Mouse (Mus musculus): Measurements from ENCODE around the gene Acss1.

Gene Acss1

GRCm38 (mm10) chr2:150667820-150668766, at the start of gene Acss1:
Gene Acss1 (minus strand): TSS chr2:150668500.
- DNase-seq = no peak

DNA sequence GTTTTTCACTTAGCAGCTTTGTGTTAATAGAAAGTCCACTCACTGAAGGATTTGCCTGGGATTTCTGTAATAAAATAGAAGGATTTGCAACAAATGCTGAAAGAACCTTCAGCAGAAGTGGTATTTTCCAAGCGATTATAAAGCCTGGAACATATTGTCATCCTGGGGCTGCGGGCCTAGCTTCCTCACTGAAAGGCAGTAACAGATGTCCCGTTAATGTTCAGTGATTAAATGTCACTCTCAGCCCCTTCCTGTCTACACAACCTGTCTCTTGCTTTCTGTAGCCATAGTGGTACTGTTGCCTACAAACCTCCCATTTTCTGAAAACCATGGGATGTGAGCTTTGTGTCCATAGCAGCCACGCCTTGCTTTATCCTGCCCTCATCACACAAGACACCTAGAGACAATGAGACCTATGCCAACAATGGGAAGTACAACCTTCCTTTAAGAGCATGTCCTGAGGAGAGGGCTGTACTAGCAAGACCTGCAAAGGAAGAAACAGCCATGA, 43.9 kb upstream of the Acss1 start:
- no peak for DNase-seq

DNA sequence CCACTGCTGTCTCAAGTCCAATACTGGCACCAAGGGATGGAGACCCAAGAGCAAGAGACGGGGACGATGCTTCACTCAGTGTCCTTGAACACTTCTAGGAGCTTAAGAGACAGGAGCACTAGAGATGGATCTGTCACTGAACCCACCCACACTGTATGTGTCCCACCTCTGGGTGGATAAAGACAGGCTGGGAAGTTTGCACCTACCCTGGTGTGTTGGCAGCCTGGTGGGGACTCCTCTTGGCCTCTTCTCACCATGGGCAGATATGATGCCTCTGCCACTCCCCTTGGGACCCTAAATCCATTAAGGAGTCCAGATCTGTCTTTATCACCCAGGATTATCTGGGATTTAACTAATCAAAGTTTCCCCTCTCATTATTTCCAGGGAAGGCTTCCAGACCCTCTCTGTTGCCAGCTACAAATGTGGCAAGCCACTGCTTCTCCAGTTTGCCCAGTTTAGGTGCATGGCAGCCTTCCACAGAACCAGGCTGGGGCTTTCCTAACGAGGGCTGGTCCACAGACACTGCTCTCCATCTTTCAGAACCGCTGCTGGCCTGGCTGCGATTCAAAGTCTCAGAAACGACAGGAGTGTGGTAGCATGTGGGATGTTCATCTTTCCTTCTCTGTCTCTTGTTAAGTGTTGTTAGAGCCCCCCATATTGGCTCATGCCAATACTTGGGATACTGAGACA, 23.3 kb upstream of the Acss1 start:
- DNase-seq = no peak

GRCm38 (mm10) chr2:150690216-150690615, 21.9 kb upstream of the Acss1 start:
- no peak for DNase-seq

DNA sequence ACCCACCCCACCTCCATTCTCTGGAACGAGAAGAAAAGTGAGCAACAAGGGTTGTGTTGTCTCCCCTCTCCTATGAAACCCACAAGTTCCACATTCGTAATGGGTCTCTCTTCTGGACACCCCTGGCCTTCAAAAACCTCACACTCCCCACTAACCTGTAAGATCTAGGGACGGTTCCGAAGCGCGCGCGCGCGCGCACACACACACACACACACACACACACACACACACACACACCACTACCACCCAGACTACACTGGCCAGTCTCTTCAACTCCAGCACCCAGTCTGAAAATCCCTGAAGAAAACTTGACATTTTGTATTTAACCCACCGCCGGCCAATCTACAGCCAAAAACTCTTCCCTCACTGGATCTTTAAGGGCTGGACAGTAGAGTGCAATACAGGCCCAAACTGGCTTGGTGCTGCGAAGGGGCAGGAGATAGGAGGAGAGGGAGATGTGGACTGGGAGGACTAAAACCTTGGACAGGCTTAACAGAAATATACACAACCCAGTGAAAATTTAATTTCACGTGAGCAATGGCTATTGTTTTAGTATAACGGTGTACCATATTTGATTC, 21.0 kb upstream of the Acss1 start, which contains the start of gene Vsx1:
TSS of gene Vsx1 (minus strand) at position 138 of the 578 bp plus-strand sequence.
- no peak for DNase-seq

- peak; percentile 83 for DNase-seq
These were observed 20.4 kb upstream of the Acss1 start for GRCm38 (mm10) chr2:150688541-150689186.

- DNase-seq = no peak
These were observed 19.7 kb upstream of the Acss1 start for GRCm38 (mm10) chr2:150687871-150688540.

DNA sequence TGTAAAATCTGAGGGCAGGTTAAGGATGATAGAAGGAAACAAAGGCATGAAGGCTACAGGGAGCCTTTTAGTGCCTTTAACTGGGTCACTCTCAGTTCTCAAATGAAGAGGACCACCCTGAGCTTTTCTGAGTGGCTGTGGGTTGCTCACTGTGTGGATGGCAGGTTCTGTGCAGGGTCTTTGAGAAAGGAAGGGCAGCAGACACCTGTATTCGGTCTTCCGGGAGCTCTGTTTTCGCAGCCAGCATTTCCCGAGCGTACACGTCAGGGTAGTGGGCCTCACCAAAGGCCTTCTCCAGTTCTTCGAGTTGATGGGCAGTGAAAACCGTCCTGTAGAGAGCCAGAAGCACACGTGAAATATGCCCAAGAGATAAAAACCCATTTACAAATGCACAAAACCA, 17.1 kb upstream of the Acss1 start:
- no peak for DNase-seq

DNA sequence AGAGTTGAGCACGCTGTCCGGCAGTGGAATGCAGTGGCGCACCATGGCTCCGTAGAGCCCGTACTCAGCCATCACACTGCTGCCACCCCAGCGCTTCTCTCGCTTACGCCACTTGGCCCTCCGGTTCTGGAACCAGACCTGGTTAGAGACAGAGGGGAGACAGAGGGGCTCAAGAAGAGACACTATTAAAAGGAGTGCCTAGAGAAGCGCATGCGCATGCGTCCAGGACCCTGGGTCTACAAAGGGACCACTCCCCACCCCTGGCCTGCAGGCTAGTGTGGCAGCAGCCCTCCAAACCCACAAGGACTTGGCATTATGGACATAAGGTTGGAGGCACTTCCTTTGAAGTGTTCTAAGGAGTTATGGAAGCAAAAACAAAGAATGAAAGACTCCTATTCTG, 16.2 kb upstream of the Acss1 start:
- no peak for DNase-seq

- DNase-seq = no peak
These were observed 13.3 kb upstream of the Acss1 start for GRCm38 (mm10) chr2:150681581-150681980.

DNA sequence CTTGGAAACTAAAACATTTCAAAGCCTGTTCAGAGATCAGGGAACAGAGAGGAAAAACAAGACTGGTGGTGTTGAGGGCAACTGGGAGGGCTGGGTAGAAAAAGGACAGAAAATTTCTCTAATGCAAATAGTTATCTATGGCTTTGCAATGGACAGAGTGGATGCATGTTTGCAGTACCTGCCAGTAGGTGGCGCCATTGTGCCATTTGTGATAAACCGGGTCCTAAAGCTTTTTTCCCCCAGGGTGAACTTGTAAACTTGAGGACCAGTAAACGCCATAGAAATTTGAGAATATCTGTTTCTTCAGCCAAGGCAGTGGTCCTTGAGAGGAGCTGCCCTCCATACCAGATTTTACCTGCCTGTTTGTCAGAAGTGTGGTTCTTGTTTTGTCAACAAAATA, 10.1 kb upstream of the Acss1 start:
- peak; percentile 23 for DNase-seq

GRCm38 (mm10) chr2:150675525-150675924, 7.2 kb upstream of the Acss1 start:
- DNase-seq = no peak

DNA sequence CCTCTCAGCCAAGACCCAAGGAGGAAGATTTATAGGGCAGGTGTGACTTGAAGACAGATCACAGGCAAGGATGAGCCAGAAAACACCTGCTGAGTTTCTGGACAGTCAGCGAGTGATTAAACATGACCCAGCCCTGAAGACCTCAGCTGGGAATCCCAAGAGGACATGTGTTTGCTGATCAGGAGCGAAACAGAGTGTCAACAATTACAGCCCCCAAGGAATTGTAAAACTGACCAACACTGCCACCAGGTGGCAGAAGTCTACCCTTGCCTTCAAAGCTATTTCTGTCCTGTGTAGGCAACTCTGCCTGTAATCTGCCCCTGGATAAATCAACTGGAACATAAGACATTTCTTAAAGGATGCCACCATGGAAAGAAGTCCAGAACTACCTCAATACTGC, 6.6 kb upstream of the Acss1 start:
- no peak for DNase-seq

- no peak for DNase-seq
These were observed 5.6 kb upstream of the Acss1 start for GRCm38 (mm10) chr2:150673929-150674328.

GRCm38 (mm10) chr2:150671609-150672290, 3.5 kb upstream of the Acss1 start:
- no peak for DNase-seq

DNA sequence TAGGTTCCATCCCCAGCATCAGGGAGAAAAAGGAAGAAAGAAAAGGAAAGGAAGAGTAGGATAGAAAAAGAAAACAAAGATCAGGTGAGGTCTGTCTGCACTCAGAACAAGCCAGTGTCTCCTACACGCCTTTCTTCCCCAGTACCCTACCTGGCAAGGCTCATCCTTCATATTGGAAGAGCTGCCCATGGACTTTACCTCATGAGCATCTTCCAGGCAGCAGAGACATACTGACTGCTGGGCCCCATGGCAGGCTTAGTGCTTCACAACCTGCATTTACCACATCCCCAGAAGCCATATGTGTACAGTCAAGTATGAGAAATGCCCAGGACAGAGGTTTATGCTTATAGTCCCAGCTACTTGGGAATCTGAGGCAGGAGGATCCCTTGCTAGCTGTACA, 2.6 kb upstream of the Acss1 start:
- DNase-seq = no peak

GRCm38 (mm10) chr2:150669454-150670045, 1.2 kb upstream of the Acss1 start:
- no peak for DNase-seq

- no peak for DNase-seq
These were observed 656 bp upstream of the Acss1 start for GRCm38 (mm10) chr2:150668956-150669355.

GRCm38 (mm10) chr2:150667065-150667819, 1.1 kb downstream of the Acss1 start:
- DNase-seq = no peak

- no peak for DNase-seq
These were observed 1.6 kb downstream of the Acss1 start for GRCm38 (mm10) chr2:150666723-150667064.

Data from cerebellum, adult 11-12 months (tissue).